Mouse (Mus musculus) cortical plate, adult 2 months (tissue): ENCODE measurements around the gene Nfam1. TPM values are rescaled to one million over a fixed set of nuclear protein-coding genes. Genes with fewer than 3 reads are reported as not detected.
A peak's percentile ranks its signal among the peaks of the same experiment; 100 is the strongest.

Experiments
- H3K27ac ChIP-seq: fragments of 200-500 bp; 2 replicates; pipeline ENCODE4 v1.5.1; 2012; ENCODE audit warnings: low read length, control low read depth, inconsistent platforms; ENCODE audit not compliant: insufficient read depth
- H3K4me1 ChIP-seq: fragments of 200-500 bp; 2 replicates; pipeline ENCODE4 v1.6.1; 2011; ENCODE audit warnings: low read length; ENCODE audit not compliant: control insufficient read depth, insufficient read depth
- H3K4me3 ChIP-seq: fragments of 200-500 bp; 2 replicates; pipeline ENCODE4 v1.5.1; 2011; ENCODE audit warnings: mild to moderate bottlenecking, low read length, control low read depth; ENCODE audit not compliant: insufficient read depth
- CTCF ChIP-seq: fragments of 200-500 bp; IDR thresholded peaks from 2 replicates; pipeline ENCODE4 v1.5.1; 2011; ENCODE audit warnings: mild to moderate bottlenecking, control low read depth, low read length; ENCODE audit not compliant: insufficient read depth; ENCODE audit errors: extremely low read depth
- POLR2A ChIP-seq: fragments of 200-500 bp; IDR thresholded peaks from 2 replicates; pipeline ENCODE4 v1.6.1; 2011; ENCODE audit warnings: mild to moderate bottlenecking, low read length, control low read depth; ENCODE audit not compliant: insufficient read depth; ENCODE audit errors: extremely low read depth
- polyA plus RNA-seq: library from polyadenylated mRNA; depleted of rRNA; stranded (reverse); fragments of >200 nt; gene quantifications from 2 replicates; pipeline ENCODE4 v1.2.3, GENCODE M21; 2012

The Nfam1 gene
- polyA plus RNA-seq, 1 experiment: 2.1 TPM

- H3K4me3 ChIP-seq: no peak overlapping the region
- H3K4me1 ChIP-seq: 0 out of 2 replicates have a peak, but pooled peaks cover 2% of the 10 kb centered on the region
- TF ChIP-seq CTCF: no peak
- TF ChIP-seq POLR2A: no peak
- H3K27ac ChIP-seq: no peak overlapping the region
Observed at GRCm38 (mm10) chr15:82968449-82968848, 64.7 kb downstream of the Nfam1 start.

- Histone ChIP-seq H3K4me1 (0 out of 2 replicates have a peak, but pooled peaks cover 2% of the 10 kb centered on the region), H3K27ac (no peak overlapping the region), H3K4me3 (no peak overlapping the region)
- TF ChIP-seq CTCF (no peak), POLR2A (no peak)
Observed at GRCm38 (mm10) chr15:82967947-82968346, 65.2 kb downstream of the Nfam1 start.

- peak overlapping the region; percentile 65; the same call in 1 of the 2 replicates for H3K4me3 ChIP-seq
- 0 out of 2 replicates have a peak, but pooled peaks cover 2% of the 10 kb centered on the region for H3K4me1 ChIP-seq
Observed at GRCm38 (mm10) chr15:82964266-82964825, 68.8 kb downstream of the Nfam1 start.

GRCm38 (mm10) chr15:82963556-82964156, 69.5 kb downstream of the Nfam1 start:
- H3K27ac ChIP-seq: no peak overlapping the region
- H3K4me3 ChIP-seq: peak overlapping the region; percentile 65; the same call in 1 of the 2 replicates
- TF ChIP-seq POLR2A (no peak), CTCF (no peak)
- peaks cover 4% of the 10 kb centered on the region; the same call in 1 of the 2 replicates for H3K4me1 ChIP-seq

More at GRCm38 (mm10) chr15:82964266-82964825, 68.8 kb downstream of the Nfam1 start:
- TF ChIP-seq POLR2A (no peak), CTCF (no peak)
- H3K27ac ChIP-seq: 0 out of 2 replicates have a peak overlapping the region, but pooled peaks have one; percentile 58

GRCm38 (mm10) chr15:82963090-82963489, 70.0 kb downstream of the Nfam1 start:
- Histone ChIP-seq H3K4me3 (peak overlapping the region; percentile 65), H3K27ac (peak overlapping the region; percentile 53; the same call in 1 of the 2 replicates), H3K4me1 (peaks cover 6% of the 10 kb centered on the region; the same call in 1 of the 2 replicates)
- no peak for TF ChIP-seq CTCF
- TF ChIP-seq POLR2A: no peak

GRCm38 (mm10) chr15:82962536-82962935, 70.6 kb downstream of the Nfam1 start:
- TF ChIP-seq POLR2A: no peak
- no peak for TF ChIP-seq CTCF
- peak overlapping the region; percentile 65 for H3K4me3 ChIP-seq
- peaks cover 7% of the 10 kb centered on the region; the same call in 1 of the 2 replicates for H3K4me1 ChIP-seq
- H3K27ac ChIP-seq: peak overlapping the region; percentile 53; the same call in 1 of the 2 replicates

- no peak for TF ChIP-seq POLR2A
- no peak for TF ChIP-seq CTCF
- Histone ChIP-seq H3K4me3 (peak overlapping the region; percentile 37), H3K27ac (peak overlapping the region; percentile 8; the same call in 1 of the 2 replicates), H3K4me1 (peaks cover 7% of the 10 kb centered on the region)
Observed at GRCm38 (mm10) chr15:82960786-82961561, 72.1 kb downstream of the Nfam1 start.

- TF ChIP-seq CTCF: no peak
- no peak for TF ChIP-seq POLR2A
- Histone ChIP-seq H3K4me1 (peaks cover 8% of the 10 kb centered on the region), H3K27ac (no peak overlapping the region), H3K4me3 (no peak overlapping the region)
Observed at GRCm38 (mm10) chr15:82959151-82959550, 74.0 kb downstream of the Nfam1 start.

GRCm38 (mm10) chr15:82958253-82958701, 74.8 kb downstream of the Nfam1 start:
- H3K4me3 ChIP-seq: peak overlapping the region; percentile 21
- H3K27ac ChIP-seq: no peak overlapping the region
- peaks cover 8% of the 10 kb centered on the region for H3K4me1 ChIP-seq
- TF ChIP-seq CTCF (no peak), POLR2A (peak; percentile 54; the same call in 1 of the 2 replicates)
